Mouse (Mus musculus): ENCODE measurements around the gene Cxcl9.
A peak's percentile ranks its signal among the peaks of the same experiment; 100 is the strongest.
"Not testable (repeated sequence)": the region's sequence is repeated elsewhere in the genome, so short reads cannot be mapped to it uniquely, and the experiment has no call there.

The Cxcl9 gene

DNA sequence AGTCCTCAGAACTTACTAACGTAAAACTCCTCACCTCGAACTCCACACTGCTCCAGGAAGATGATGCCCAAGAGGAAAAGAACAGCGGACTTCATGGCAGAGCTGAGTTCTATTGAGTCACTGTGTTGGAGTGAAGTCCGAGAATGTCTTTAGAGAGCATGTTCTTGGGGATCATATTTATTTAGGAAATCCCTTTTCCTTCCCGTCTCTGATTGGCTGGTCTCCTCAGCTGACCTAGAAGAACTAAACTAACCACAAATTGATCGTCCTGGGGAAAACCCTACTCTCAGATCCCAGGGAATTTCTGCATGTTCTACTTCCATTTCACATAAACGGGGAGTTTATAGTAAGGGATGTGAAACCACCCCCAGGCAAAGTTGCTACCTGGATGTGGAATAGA, at the start of gene Cxcl9:
Gene Cxcl9 (minus strand): TSS at position 151 of the 400 bp plus-strand sequence.
- DNase-seq (ENCODE audit: low spot score in 2 of 2) = no peak

DNA sequence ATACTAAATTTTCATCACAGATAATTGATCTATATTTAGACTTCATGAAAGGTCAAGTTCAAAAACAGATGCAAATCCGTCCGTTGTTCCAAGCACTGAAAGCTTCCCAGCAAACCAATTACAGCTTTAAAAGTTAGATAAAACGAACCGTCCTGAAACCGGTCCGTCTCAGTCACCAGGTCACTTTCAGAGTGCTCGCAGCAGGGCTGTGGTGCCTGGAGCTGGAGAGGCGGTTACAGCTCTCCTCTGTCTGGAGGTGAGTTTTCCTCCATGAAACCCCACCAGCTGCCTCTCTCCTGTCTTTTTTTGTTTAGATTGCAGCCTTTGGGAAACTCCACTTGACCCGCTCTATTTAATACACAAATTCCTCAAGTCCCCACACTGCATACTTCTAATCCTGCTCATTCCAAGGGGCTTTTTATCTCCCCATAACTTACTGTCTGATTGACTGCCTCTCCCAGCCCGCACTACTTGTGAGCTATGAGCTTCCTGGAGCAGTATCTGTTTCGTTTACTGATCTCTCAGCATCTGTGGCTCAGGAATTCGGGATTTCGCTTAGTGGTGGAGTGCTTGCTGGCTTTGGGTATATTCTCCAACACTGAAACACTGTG, 49.0 kb upstream of the Cxcl9 start:
- DNase-seq (ENCODE audit: low spot score in 2 of 2) = no peak

DNA sequence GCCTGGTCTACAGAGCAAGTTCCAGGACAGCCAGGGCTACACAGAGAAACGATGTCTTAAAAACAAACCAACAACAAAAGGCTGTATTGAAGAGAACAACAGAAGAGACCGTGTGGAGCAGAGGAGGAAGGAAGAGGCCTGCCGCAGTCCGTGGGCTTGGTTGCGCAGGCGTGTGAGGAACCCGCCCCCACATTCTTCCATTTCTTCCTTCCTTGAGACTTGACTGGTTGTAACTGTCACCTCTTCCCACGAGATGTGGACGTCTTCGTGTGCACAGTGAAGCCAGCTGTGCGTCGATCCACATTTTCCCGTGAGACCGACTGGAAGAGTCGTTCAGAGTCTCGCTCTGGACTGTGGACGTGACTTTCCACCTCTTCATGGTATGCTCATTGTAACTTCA, 47.5 kb upstream of the Cxcl9 start:
- no peak for DNase-seq (ENCODE audit: low spot score in 2 of 2)

DNA sequence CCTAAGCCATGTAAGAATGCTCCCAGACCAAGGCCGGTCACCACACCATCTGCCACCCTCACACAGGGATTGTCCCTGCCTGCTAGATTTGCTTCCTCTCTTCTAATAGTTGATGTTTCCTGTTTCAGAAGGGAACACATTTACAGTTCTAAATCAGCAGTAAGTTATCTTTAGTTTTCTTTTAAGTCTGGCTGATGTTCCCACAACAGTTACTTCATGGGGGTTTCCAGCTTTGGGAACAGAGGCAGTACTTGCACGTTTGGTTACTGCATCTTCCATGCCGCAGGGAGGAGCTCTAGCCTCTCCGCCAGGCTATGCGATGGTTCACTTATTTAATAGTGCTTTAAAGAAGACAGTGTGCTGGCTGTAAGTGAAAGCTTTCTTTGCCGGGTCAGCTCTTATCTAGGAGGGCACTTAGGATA, 46.9 kb upstream of the Cxcl9 start:
- DNase-seq (ENCODE audit: low spot score in 2 of 2) = no peak

DNA sequence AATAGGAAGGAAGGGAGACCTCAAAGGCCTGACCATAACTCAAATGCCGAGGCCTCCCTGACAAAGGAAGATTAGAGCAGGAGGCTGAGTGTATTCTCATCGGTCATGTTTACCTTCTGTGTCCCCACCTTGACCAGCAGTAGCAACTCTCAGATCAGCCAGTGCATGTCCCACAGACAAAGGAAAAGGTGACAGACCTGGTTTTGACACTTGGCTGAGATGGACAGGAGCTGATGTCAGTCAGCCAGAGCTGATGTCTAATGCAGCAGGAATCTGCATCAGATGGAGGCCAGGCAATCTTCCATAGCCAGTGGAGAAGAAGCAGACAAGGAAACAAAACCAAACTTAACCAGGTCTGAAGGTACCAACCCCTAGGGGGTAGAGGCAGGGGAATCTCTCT, 44.7 kb upstream of the Cxcl9 start:
- DNase-seq (ENCODE audit: low spot score in 2 of 2) = no peak

DNA sequence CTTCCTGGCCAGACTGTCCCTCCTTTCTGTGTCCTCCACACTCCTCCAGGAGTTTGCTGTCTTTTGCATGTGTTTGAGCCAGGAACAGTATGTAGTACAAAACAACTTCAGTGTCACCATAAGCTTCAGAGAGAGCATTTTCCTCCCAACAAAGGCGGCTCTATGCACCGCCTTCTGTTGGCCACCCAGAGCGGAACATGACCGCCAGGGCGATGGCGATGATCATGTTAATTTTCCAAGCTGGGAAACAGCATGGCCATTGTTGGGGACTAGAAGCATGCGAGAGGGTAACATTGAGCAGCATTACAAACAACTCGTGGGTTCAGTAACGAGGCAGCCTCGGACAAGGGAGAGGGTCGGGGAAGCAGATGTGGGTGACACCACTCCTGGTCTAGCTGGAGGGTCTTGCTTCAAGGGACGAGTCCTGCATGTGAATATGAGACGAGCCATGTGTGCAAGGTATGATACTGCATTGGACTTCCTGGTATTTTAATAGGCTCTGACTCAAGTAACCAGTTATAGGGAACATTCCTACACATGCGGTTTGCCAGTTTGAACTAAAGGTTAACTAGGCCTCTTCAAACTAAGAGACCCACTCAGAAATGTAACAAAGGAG, 43.6 kb upstream of the Cxcl9 start:
- no peak for DNase-seq (ENCODE audit: low spot score in 2 of 2)

DNA sequence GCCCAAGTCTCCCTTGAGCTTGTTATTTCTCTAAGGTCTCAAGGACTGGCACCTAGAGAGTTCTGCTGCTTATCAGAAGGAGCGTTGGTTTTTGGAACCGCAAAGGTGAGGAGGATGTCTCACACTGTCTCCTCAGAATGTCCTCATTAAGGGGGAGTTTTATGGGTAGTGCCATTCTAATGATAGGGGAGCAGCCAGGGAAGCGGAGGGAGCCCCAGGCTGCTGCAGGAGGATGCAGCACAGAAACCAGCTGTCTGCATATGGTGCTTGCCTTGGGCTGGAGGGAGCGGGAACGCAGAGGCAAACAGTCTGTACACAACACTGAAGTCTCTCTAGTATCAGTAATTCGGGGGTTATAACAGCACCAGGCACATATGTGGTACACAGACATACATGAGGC, 43.0 kb upstream of the Cxcl9 start:
- no peak for DNase-seq (ENCODE audit: low spot score in 2 of 2)

DNA sequence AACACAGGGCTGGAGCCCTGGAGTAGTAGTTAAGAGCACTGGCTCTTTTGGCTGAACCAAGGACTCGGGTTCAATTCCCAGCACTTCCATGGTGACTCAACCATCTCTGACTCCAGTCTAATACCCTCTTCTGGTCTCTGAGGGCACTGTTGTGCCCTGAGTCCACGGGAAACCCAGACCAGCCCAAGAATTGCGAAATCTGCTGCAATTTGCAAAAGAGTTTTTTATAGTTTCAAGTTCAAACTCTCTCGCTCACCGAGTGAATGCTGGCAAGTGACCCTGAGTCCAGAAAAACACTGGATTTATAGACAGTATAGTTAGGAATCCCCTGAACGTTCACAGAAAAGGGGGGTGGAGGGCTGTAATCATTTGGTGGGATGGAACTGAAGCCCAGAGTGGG, 42.5 kb upstream of the Cxcl9 start:
- DNase-seq (ENCODE audit: low spot score in 2 of 2) = no peak

DNA sequence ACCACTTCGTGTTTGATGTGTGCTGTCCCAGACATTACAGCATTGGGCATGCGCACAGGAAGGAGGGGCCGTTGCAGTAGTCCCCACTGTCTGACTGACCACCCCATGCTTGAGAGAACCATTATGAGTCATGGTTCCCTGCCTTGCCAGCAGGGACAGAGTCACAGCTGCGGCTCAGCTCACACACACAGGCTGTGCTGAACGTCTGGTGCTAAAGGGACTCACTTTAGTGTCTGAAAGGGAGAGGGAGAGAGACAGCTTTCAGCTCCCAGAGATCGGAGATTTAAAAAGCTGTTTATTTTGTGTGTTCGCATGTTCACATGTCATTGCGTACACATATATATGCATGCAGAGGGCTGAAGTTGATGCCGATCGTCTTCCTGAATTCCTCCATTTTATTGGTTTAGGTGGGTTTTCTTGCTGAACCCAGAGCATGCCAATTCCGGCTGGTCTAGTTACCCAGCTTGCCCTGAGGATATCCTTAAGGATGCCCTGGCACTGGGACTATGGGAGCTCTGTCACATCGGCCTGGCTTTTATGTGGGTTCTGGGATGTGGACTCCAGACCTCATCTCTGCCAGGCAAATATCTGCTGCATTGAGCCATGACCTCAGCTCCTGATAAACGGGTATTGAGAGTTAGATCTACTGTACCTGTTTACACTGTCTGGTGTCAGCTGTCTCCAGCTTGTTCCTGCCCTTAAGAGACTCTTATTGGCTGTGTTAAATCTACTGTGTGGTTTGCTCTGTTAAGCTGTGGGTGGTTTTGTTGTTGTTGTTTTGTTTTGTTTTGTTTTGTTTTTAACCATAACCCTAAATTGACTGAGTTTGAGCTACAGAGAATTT, 41.5 kb upstream of the Cxcl9 start:
- peak; percentile 46 to 58 for DNase-seq (ENCODE audit: low spot score in 2 of 2)

DNA sequence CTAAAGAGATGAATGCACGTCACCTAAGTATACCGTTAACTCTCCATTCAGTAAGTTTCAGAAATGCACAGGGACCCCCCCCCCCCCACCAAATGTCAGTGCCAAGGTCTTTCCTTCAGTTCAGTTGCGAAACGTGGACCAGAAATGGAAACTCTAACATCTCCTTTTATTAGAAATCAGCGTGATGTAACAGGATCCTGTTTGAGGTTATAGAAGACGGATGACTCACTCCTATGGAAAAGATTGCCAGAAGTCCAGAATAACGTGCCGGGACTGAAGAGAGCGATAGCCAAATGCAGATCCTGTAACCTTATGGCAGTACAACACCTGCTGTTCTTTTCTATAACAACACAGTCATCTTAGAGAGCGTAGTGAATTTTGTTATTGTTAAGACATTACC, 40.5 kb upstream of the Cxcl9 start:
- no peak for DNase-seq (ENCODE audit: low spot score in 2 of 2)

DNA sequence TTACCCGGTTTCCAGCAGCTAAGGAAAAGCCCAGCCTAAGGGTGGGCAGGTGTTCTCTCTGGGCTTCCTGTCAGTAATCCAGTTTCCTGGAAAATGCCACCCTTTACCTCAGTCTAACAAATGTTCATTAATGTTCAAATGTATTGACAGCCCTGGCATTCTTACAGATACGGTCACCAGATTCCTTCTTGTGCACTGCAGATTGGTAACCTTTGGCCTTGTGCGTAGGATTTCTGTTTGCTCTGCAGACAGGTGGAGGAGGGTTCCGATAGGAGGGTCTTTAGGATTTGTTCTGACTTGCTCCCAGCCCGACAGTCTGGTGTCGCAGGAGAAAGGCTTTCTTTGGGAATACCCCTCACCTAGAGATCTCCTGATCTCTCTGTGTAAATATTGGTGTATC, 38.7 kb upstream of the Cxcl9 start:
- no peak for DNase-seq (ENCODE audit: low spot score in 2 of 2)

DNA sequence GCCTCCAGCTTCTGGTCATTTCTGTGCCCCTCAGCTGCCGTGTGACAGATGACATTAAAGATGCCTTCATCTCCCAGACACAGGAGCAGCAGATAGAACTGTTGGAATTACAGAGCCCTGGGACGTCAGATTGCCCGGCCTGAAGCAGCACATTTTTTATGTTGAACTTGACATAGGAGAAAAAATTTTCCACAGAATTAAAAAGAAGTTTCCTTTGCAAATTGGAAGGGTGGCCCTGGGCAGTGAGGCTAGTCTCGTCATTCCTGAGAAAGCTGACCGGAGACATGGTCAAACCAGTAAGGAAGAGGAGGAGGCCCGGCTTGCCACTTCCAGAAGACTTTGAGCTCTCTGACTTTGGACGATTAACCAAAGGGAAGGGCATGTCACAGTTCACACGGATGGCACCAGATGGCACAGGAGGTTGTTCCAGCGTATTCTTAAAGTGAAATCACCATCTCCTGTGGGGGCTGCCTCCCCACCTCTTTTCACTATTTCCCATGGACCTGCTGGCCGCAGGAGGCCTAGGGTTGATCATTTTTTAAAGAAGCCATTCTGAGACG, 37.3 kb upstream of the Cxcl9 start:
- DNase-seq (ENCODE audit: low spot score in 2 of 2) = no peak

DNA sequence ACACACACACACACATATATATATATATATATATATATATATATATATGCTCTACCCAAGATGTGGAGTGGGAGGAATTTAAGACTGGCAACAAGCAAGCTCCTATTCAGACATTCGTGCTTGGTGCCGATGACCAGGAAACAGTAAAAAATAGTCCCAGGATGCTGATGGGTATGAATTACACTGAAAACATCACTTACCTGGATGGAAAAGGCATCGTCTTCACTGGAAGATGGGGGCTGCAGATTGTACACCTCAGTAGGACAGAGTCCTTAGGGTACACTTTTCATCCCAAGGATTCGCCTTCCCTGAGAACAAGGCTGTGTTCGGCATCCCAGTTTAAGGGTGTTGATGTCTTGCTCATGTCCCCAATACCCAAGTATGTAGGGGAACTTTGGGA, 36.1 kb upstream of the Cxcl9 start:
- no peak for DNase-seq (ENCODE audit: low spot score in 2 of 2)

DNA sequence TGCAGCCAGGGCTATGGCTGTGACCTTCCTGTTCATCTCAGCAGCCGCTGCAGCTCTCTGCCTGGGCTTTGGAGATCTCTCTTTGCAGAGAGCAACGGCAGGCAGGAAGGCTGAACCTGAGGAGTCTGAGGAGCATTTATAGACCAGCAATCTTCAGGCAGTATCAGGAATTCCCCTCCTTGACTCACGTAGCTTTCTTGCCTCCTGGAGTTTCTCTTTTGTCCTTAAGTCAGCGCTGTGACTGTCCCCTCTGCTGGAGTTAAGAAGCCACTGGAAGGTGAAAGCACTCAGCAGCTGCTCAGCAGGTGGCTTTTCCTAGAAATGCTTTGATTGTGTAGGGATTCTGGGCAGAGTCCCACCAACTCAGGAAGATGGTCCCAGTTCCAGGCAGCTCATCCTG, 35.3 kb upstream of the Cxcl9 start:
- no peak for DNase-seq (ENCODE audit: low spot score in 2 of 2)

DNA sequence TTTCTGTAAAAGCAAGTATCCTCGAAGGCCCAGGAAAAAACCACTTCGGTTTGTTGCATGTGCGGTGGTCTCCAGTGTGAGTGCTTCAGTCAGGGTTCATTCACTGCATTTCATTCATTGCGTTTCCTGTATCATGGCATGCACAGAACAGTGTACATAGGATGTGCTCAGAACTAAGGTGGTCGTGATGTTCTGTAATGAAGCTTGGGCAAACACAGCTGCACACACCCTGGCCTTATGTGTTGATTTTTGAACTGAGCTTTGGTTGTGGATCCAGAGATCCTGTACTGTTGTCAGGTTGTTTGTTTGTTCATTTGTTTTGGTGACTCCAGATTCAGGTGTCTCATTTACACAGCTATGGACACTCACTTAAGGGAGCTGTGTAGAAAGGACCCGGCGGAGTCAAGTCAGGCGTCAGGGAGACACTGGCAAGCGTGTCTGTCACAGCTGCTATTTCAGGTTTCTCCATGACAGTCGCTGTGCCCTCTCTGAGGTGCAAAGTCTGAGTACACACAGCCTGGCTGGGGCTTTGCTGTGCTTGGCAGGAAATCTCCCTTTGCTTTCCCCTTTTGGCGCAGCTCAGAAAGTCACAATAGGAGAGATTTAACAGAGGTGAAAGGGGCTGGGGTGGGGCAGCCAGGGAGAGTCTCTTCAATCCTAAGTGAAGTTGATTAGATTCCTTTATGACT, 31.0 kb upstream of the Cxcl9 start:
- no peak for DNase-seq (ENCODE audit: low spot score in 2 of 2)

DNA sequence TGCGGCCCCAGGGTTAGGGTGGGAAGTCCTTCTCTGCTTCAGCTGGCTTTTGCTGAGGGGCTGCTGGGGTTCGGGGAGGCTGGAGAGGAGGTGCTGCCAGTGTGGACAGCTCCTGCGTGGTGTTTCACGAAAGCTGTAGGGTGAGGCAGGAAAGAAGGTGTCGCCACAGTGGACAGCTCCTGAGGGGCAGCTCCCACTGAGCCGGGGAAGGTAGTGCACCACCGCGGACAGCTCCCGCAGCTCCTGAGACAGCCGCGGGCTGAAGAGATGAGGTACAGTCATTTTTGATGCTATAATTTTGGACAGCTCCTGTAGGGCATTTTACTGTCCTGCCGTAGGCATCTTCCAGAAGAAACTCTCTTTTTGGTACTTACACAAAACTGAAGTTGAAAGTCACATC, 30.2 kb upstream of the Cxcl9 start:
- DNase-seq (ENCODE audit: low spot score in 2 of 2) = no peak

DNA sequence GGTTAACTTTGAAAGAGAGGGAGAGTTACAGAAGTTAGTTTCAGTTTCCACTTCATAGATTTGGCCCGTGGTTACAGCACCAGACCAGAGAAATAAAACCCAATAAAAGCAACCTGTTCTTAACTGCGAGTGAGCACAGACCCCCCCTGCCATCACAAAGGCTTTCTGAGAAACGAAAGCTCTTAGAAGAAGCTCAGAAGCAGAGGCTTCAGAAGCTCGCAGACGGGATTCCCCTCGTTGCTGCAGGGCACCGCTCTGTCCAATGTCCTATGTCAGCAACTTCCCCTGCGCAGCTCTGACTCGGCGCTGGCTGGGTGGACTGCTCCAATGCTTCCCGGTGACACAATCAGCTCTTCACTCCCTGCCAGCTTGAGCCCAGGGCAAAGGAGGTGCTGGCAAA, 25.6 kb upstream of the Cxcl9 start:
- DNase-seq (ENCODE audit: low spot score in 2 of 2) = no peak

DNA sequence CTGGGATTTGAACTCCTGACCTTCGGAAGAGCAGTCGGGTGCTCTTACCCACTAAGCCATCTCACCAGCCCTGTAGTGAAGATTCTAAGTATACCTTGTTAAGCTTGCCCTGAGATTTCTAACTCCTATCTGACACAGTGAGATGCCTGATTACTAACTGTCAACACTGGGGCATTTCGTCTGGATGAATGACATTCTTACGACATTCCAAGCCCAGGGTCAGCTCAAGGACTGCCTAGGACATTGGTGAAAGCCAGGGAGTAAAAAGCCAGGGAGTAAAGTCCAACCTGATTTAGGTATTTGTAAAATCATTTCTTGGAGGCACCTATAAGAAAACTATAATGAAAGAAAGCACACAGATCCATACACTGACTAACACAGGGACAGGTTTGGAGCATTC, 24.8 kb upstream of the Cxcl9 start:
- not testable (repeated sequence) for DNase-seq (ENCODE audit: low spot score in 2 of 2)

DNA sequence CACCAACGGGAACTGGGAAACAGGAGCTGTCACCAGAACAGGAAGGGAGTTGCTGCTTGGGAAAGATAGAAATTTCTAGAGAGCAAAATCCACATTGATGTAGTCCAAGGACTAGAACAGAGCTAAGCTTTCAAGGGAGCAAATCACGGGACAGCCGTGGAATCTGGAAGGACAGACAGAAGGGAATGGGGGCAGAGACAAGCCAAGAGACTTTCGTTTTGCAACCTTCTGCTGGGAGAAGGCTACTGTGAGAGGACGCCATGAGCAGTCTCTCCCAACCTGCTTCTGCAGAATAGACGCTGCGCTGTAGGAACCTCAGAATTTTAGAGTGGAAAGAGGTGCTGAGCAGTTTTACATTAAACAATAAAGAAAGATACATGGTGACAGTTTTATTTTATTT, 21.9 kb upstream of the Cxcl9 start:
- DNase-seq (ENCODE audit: low spot score in 2 of 2) = no peak

DNA sequence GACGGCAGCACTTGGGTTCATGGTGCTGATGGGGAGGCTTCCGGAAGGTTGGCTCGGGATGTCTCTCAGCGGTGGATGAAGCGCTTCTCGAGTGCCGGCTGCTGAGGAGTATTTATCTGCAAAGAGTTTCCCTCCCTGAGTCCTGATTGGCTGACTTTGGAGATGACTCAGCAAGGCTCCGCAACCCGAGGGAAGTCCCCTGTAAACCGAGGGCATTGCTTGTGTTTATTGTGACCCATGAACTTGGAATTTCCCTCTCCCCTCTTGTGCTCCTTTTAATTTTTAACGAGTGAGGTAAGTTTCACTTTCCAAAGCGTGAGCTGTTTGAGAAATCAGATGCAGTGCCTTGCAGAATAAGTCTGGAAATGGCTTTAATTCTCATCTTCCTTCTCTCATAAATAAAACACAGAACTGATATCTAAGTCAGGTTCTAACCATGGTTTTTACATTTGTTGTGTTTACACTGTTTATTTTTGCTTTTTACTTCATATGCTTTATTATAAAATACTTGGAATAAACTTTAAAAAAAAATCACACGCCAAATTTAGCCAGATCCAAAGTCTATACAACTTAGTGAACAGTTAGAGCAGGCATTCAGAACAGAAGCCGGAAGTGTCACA, 21.0 kb upstream of the Cxcl9 start, which contains the start of gene Cxcl10:
Gene Cxcl10 (minus strand): TSS at position 96 of the 620 bp plus-strand sequence.
- peak in 1 of 2 experiments; percentile 26 for DNase-seq (ENCODE audit: low spot score in 2 of 2)

DNA sequence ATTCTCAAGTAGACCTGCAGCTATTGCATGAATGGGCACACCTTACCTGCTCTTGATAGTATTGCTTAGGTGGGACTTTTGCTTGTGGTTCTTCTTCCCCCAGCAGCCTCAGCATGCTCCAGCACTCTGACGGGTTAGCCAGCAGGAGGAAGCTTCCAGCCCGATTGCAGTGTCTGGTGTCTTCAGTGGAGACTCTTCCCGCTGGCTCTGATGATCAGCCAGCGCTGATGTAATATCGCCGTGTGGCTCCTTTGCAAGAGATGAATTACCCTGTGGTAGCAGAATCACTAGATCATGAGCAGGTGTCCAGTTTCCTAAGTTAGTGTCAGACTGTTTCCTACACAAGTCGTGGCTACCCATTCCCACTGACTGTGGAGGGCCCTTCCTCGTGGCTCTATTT, 17.1 kb upstream of the Cxcl9 start:
- DNase-seq (ENCODE audit: low spot score in 2 of 2) = no peak

DNA sequence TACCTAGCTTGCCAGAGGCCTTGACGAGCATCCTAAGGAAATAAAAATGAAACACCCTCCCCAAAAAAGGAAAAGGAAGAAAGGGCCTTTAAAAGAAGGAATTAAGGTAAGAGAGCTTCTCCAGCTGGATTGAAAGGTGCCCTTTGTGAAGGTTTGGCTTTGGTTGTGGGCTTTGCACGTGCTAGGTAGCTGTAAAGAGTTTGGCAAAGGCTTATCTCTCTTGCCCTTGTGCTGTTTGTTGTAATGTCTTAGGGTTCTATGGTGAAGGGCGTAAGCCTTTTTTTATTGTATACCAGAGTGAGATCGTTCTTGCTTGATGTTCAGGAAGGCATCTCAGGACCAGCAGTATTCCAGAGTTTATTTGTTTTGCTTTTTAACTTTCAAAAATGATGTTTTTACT, 12.7 kb upstream of the Cxcl9 start:
- DNase-seq (ENCODE audit: low spot score in 2 of 2) = no peak

Measured in frontal cortex, postnatal 36 days (tissue).